10 mouse cellular contexts compared by ENCODE assay signal in genomic region chr16:94473086-94473822, GRCm38 (mm10). TPM values are rescaled to one million over a fixed set of nuclear protein-coding genes. Genes with fewer than 3 reads are reported as not detected.
A peak's percentile ranks its signal among the peaks of the same experiment; 100 is the strongest.
DNase-seq lines count a peak whose midpoint lies in the region; ATAC-seq lines count a peak whose summit lies in the region.
"Had no signal": no experiment of that assay in that cellular context is flagged by ENCODE, and none has a peak within 500 bp of the region (broad histone marks: within the 10 kb centered on the region; RNA-seq: fewer than 3 reads in every experiment).

No protein-coding gene starts in this region.

- ATAC-seq in hindbrain, embryonic 13.5 days (ENCODE audit: low FRiP score): peak; percentile 89
- no peak for ATAC-seq in activated CD4-positive, CD25-positive, alpha-beta regulatory T cell, adult 4 months

- no peaks in the 10 kb centered on the region for H3K9me3 ChIP-seq in hindbrain, embryonic 13.5 days
- no peaks in the 10 kb centered on the region for H3K9me3 ChIP-seq in hindbrain, embryonic 10.5 days
- H3K9me3 ChIP-seq: liver, embryonic 15.5 days had no signal

- peaks cover 40% of the 10 kb centered on the region for H3K36me3 ChIP-seq in hindbrain, embryonic 13.5 days
- peaks cover 57% of the 10 kb centered on the region for H3K36me3 ChIP-seq in hindbrain, embryonic 10.5 days

- peak overlapping the region; percentile 78 for H3K27ac ChIP-seq in hindbrain, embryonic 13.5 days
- H3K27ac ChIP-seq in hindbrain, embryonic 10.5 days: no peak overlapping the region
- H3K27ac ChIP-seq: liver, embryonic 15.5 days had no signal

- DNase-seq in hindbrain, embryonic 10.5 days (ENCODE audit: low spot score): no peak
- DNase-seq in cerebellum, postnatal 14 days: peak; percentile 48 to 53
- peak; percentile 25 for DNase-seq in gastrocnemius, postnatal 25 days
- DNase-seq in left cerebral cortex, postnatal 10 days (ENCODE audit: extremely low spot score in 1 of 2, low spot score in 2 of 2): peak; percentile 58 to 60
- no peak for DNase-seq in embryo, embryonic 9.5 days (ENCODE audit: extremely low spot score)
- no peak for DNase-seq in adrenal gland, adult 8-10 months

- H3K9ac ChIP-seq in hindbrain, embryonic 13.5 days: no peak overlapping the region
- H3K9ac ChIP-seq: liver, embryonic 15.5 days had no signal

- peaks cover 19% of the 10 kb centered on the region for H3K4me1 ChIP-seq in hindbrain, embryonic 13.5 days (replicated peaks)
- no peaks in the 10 kb centered on the region for H3K4me1 ChIP-seq in hindbrain, embryonic 10.5 days (replicated peaks)
- H3K4me1 ChIP-seq: liver, embryonic 15.5 days had no signal

- intact Hi-C loops in left cerebral cortex, postnatal 10 days (cut with DNase I): loop anchor here (10.0 kb wide), 1 partner anchor 242 kb away; no protein-coding TSS in a partner anchor

- 74% methylated on average over 11 of the region's 11 CpGs for WGBS in hindbrain, embryonic 13.5 days
- 88% methylated on average over 11 of the region's 11 CpGs for WGBS in hindbrain, embryonic 10.5 days

- no peak overlapping the region for H3K4me2 ChIP-seq in hindbrain, embryonic 13.5 days
- H3K4me2 ChIP-seq: liver, embryonic 15.5 days had no signal

- no peaks in the 10 kb centered on the region for H3K27me3 ChIP-seq in hindbrain, embryonic 13.5 days
- H3K27me3 ChIP-seq in hindbrain, embryonic 10.5 days (ENCODE audit: insufficient read depth, poor library complexity, severe bottlenecking): no peaks in the 10 kb centered on the region
- H3K27me3 ChIP-seq: CH12.LX; liver, embryonic 15.5 days had no signal

- no peak overlapping the region for H3K4me3 ChIP-seq in hindbrain, embryonic 13.5 days
- no peak overlapping the region for H3K4me3 ChIP-seq in hindbrain, embryonic 10.5 days
- H3K4me3 ChIP-seq: liver, embryonic 15.5 days had no signal

RNA-seq across cellular contexts. Expression of gene Vps26c, which starts 53.4 kb away (rescaled TPM):
- 83.3 and 85.2 TPM in 2 replicates for polyA plus RNA-seq in hindbrain, embryonic 13.5 days (2015; fragmentation: Nextera tagmentation; extraction: Ambion mirVana)
- polyA plus RNA-seq in hindbrain, embryonic 10.5 days (2016; fragmentation: Nextera tagmentation; extraction: Ambion mirVana): 58.8 and 60.5 TPM in 2 replicates
- total RNA-seq in gastrocnemius, postnatal 25 days (2021): 10 to 100 TPM in 1 of 2 experiments, 1 to 10 TPM in 1; 9.4 to 10.3 TPM
- 10 to 100 TPM; 32.8 to 33.0 TPM for total RNA-seq in left cerebral cortex, postnatal 10 days (2021)
- 10 to 100 TPM; 78.2 to 81.7 TPM for polyA plus RNA-seq in activated CD4-positive, CD25-positive, alpha-beta regulatory T cell, adult 4 months (2017; shearing (Covaris generic))
- total RNA-seq in adrenal gland, adult 8-10 months (2022): 10 to 100 TPM; 54.3 to 68.1 (median 64.4) TPM

Comparison
In these comparisons a context has a peak if more than half of its experiments do, and no peak if none do; other contexts are left out.
1. DNase-seq: peak in cerebellum, postnatal 14 days (2 of 2), gastrocnemius, postnatal 25 days (single experiment) and left cerebral cortex, postnatal 10 days (2 of 2); none in hindbrain, embryonic 10.5 days (single experiment), embryo, embryonic 9.5 days (single experiment) and adrenal gland, adult 8-10 months (single experiment).